Mouse (Mus musculus): ENCODE measurements around the gene Hoxb7.

Hoxb7 gene

DNA sequence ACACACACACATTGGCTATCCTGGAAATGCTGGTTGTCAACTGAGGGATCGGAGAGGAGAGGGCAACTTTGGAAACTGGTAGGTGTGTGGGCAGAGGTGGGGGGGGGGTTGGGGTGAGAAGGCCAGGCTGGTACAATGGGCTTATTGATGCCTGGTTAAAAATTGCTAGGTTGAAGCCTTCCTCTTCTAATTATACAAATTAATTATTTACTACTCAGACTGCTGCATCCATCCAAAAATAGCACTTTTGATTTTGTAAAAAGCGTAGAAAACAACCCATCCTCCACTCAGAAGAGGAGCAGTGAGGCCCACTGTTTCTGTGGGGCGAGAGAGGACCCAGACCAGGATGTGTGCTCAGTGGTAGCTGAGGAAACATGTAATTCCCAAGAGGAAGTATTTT is 48.6 kb downstream of the Hoxb7 start:
- no peak for DNase-seq (ENCODE audit: low spot score)

GRCm38 (mm10) chr11:96336597-96336996 is 50.2 kb downstream of the Hoxb7 start:
- no peak for DNase-seq (ENCODE audit: low spot score)

DNA sequence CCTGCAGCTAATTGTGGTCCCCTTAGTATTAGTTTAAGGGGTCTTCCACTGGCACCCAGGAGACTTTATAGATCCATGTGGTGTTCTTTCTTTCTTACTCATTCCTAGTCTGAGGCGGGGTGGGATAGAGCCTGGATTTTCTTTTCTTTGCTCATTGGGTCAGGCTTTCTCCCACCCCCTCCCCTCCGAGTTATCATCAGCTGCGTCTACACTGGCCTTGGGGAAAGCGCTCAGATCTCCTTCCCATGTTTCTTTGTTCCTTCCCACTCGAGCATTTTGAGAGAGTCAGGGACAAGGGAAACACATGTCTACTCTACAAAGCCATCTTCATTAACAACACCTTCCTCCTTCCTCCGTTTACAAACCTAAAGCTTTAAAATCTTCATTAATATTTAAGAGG is 50.6 kb downstream of the Hoxb7 start:
- no peak for DNase-seq (ENCODE audit: low spot score)

DNA sequence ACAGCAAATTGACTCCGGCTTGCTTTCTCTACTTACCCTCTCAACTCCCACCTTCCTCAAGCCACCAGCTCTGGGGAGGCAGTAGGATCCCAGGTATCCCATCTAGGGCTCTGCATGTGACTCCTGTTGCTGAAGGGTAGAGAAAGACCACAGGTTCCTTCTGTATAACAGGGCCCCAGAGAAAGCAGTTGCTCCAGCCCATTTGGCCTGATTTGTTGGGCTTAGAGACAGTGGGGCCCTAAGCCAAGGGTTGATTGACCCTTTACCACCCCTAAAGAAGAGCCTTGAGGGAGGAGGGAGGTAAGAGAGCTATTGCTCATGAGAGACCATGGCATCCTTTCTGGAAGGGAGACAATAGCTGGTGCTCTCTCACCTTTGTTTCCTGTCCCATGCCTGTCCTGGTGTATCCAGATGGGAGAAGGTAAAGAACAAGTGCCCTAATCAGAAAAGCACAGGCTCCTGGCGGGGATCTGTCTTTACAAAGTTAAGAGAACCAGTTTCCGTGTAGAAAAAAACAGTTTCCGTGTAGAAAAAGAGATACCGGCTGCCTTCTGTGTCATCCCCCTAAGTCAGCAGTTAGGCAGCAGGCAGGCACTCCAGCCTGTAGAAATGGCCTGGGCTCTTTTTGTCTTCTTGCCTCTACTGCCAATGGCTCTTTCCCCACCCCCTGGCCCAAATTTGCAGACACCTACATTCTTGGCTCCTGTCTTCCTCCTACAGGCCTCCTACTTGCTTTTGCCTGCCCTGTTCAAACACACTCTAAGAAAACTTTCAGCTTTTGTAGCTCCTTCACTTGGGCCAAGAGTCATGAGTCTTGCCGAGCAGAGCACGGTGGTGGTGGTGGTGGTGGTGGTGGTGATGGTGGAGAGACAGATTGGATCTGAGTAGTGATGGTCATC is 52.8 kb downstream of the Hoxb7 start:
- DNase-seq (ENCODE audit: low spot score): no peak

All from T-cell, adult 2 months (primary cell).